Mouse (Mus musculus): ENCODE results near the gene Uvrag. TPM values are rescaled to one million over a fixed set of nuclear protein-coding genes. Genes with fewer than 3 reads are reported as not detected.
A peak's percentile ranks its signal among the peaks of the same experiment; 100 is the strongest.

Gene Uvrag
- polyA plus RNA-seq, 2 experiments = 9.8 to 16.2 TPM

DNA sequence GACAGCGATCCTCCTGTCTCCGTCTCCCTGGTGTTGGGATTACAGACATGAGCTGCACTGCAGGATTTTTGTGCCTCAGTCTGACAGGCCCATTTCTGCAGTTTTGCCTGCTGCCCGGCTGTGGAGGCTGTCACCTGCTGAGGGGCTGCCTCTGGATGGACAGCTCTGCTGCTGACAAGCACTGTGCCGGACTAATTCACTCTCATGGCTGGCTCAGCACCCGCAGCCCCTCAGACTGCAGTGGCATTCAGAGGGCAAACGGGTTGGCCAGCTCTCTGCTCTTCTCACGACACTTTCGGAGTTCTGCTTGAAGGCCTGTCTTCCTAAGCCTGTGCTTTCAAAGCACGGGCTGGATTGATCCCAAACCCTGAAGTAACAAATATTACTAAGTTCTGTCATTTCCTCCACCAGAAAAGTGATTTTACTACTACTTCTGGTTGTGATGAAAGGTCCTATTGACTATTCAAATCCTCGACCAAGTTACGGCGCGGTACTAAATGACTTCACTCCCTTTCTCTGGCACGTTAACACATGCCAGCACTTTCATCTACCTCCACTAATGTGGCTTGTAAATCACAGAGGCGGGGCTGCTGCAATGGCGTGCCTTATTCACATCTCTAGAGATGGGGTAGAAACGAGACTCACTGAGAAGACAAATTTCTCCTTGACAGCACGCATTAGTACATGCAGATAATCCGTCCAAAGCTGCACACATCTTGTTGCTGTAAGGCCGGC is 203.7 kb downstream of the Uvrag start:
- no peak overlapping the region for H3K4me2 ChIP-seq (replicated peaks; ENCODE audit: low read depth, low read length, severe bottlenecking)
- no peak for TF ChIP-seq POLR2A (IDR thresholded peaks at IDR 0.05; ENCODE audit: borderline replicate concordance, extremely low read depth, insufficient read depth, insufficient read length)
- no peak overlapping the region for H3K4me3 ChIP-seq (replicated peaks; ENCODE audit: low read length)
- H3K27me3 ChIP-seq (ENCODE audit: control insufficient read depth, insufficient read depth, low read length) = no peaks in the 10 kb centered on the region
- 28% methylated on average over 20 of the region's 20 CpGs for WGBS
- H3K27ac ChIP-seq (replicated peaks; ENCODE audit: low read depth, low read length) = no peak overlapping the region
- ATAC-seq (ENCODE audit: low FRiP score, low read depth) (no peak), DNase-seq (ENCODE audit: low spot score) (peak; percentile 76)
- H3K9ac ChIP-seq (ENCODE audit: low read depth, low read length, severe bottlenecking) = no peak overlapping the region
- no peaks in the 10 kb centered on the region for H3K36me3 ChIP-seq (ENCODE audit: control insufficient read depth, insufficient read depth, low read length)
- no peaks in the 10 kb centered on the region for H3K9me3 ChIP-seq (ENCODE audit: control insufficient read depth, low read length)
- peaks cover 22% of the 10 kb centered on the region for H3K4me1 ChIP-seq (ENCODE audit: control insufficient read depth, insufficient read depth, low read length)

DNA sequence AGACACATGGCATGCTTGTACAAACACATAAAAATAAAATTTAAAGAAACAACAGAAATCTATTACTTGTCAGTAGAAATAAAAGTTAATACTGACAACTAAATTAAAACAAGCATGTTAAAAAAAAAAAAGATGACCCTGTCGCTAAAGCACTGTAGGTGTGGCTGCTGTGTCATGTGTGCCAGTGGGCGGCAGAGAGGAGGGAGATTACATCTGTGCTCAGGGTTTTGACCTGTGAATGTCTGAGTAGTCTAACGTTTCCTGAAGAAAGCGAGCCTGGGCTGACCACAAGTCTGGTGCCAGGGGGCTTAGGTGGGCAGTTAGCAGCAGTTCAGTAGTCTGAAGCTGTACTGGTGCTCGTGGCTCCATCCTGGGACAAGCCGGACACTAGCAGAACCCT is 205.2 kb downstream of the Uvrag start:
- 82% methylated on average over 6 of the region's 6 CpGs for WGBS
- TF ChIP-seq POLR2A (IDR thresholded peaks at IDR 0.05; ENCODE audit: borderline replicate concordance, extremely low read depth, insufficient read depth, insufficient read length) = no peak
- ATAC-seq (ENCODE audit: low FRiP score, low read depth) (no peak), DNase-seq (ENCODE audit: low spot score) (no peak)
- peaks cover 20% of the 10 kb centered on the region for H3K4me1 ChIP-seq (ENCODE audit: control insufficient read depth, insufficient read depth, low read length)
- no peaks in the 10 kb centered on the region for H3K27me3 ChIP-seq (ENCODE audit: control insufficient read depth, insufficient read depth, low read length)
- no peak overlapping the region for H3K27ac ChIP-seq (replicated peaks; ENCODE audit: low read depth, low read length)
- H3K4me2 ChIP-seq (replicated peaks; ENCODE audit: low read depth, low read length, severe bottlenecking) = no peak overlapping the region
- H3K9me3 ChIP-seq (ENCODE audit: control insufficient read depth, low read length) = no peaks in the 10 kb centered on the region
- H3K4me3 ChIP-seq (replicated peaks; ENCODE audit: low read length) = no peak overlapping the region
- no peaks in the 10 kb centered on the region for H3K36me3 ChIP-seq (ENCODE audit: control insufficient read depth, insufficient read depth, low read length)
- H3K9ac ChIP-seq (ENCODE audit: low read depth, low read length, severe bottlenecking) = no peak overlapping the region

DNA sequence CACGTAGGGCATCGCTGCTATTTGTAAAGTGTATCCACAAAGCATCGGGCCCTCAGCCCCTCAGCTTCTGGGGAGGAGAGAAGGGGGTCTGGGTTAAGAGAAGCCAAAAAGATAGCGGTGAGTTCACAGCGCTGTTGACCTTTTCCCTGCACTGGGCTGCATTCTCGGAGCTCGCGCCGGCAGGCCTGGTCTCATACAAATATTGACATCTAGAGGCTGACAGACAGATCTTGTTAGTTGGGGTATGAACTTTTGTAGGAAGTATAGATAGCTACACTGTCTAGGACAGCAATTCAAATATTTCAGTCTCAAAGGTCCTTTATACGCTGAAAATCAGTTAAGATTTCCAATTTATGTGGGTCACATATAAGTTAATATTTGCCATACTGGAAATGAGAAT is 205.7 kb downstream of the Uvrag start:
- Histone ChIP-seq H3K36me3 (ENCODE audit: control insufficient read depth, insufficient read depth, low read length) (no peaks in the 10 kb centered on the region), H3K27ac (replicated peaks; ENCODE audit: low read depth, low read length) (no peak overlapping the region), H3K4me3 (replicated peaks; ENCODE audit: low read length) (no peak overlapping the region), H3K4me1 (ENCODE audit: control insufficient read depth, insufficient read depth, low read length) (peaks cover 20% of the 10 kb centered on the region), H3K27me3 (ENCODE audit: control insufficient read depth, insufficient read depth, low read length) (no peaks in the 10 kb centered on the region), H3K9ac (ENCODE audit: low read depth, low read length, severe bottlenecking) (no peak overlapping the region), H3K9me3 (ENCODE audit: control insufficient read depth, low read length) (no peaks in the 10 kb centered on the region), H3K4me2 (replicated peaks; ENCODE audit: low read depth, low read length, severe bottlenecking) (no peak overlapping the region)
- ATAC-seq (ENCODE audit: low FRiP score, low read depth) = no peak
- no peak for DNase-seq (ENCODE audit: low spot score)
- no peak for TF ChIP-seq POLR2A (IDR thresholded peaks at IDR 0.05; ENCODE audit: borderline replicate concordance, extremely low read depth, insufficient read depth, insufficient read length)
- WGBS = 88% methylated on average over 10 of the region's 10 CpGs

DNA sequence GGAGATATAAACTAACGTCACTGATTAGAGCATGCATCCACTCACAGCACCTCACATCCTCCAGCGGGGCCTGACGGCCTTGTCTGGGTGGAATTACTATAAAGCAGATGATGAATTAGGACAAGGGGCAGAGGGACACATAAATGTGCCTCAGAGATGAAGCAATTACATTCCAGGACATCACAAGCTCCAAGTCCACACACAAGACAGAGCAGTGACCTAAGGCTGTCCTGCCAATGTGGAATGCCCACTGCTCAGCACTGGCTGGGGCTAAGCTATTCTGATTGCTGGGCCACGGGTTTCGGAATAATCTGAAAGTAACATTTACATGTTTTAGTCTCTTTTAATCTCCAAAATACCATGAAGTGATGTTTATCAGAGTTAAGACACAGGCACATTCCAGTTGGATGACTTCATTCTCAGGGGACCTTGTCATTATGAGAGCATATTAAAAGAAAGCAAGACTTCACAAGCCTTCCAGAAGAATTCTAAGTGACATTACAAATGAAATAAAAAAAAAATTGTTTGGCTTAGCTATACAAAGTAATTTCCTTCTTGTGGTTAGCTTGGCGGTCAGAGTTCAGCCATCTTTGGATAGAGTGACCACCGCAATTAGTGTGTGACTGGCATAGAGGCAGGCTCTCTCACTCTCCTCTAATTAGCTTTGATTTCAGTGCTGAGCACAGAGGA is 212.5 kb downstream of the Uvrag start:
- WGBS = 69% methylated on average over 7 of the region's 7 CpGs
- no peaks in the 10 kb centered on the region for H3K36me3 ChIP-seq (ENCODE audit: control insufficient read depth, insufficient read depth, low read length)
- DNase-seq (ENCODE audit: low spot score) = no peak
- H3K27me3 ChIP-seq (ENCODE audit: control insufficient read depth, insufficient read depth, low read length) = no peaks in the 10 kb centered on the region
- no peak overlapping the region for H3K9ac ChIP-seq (ENCODE audit: low read depth, low read length, severe bottlenecking)
- H3K4me3 ChIP-seq (replicated peaks; ENCODE audit: low read length) = no peak overlapping the region
- H3K4me1 ChIP-seq (ENCODE audit: control insufficient read depth, insufficient read depth, low read length) = peaks cover 17% of the 10 kb centered on the region
- H3K9me3 ChIP-seq (ENCODE audit: control insufficient read depth, low read length) = no peaks in the 10 kb centered on the region
- H3K4me2 ChIP-seq (replicated peaks; ENCODE audit: low read depth, low read length, severe bottlenecking) = no peak overlapping the region
- H3K27ac ChIP-seq (replicated peaks; ENCODE audit: low read depth, low read length) = no peak overlapping the region
- no peak for TF ChIP-seq POLR2A (IDR thresholded peaks at IDR 0.05; ENCODE audit: borderline replicate concordance, extremely low read depth, insufficient read depth, insufficient read length)
- no peak for ATAC-seq (ENCODE audit: low FRiP score, low read depth)

DNA sequence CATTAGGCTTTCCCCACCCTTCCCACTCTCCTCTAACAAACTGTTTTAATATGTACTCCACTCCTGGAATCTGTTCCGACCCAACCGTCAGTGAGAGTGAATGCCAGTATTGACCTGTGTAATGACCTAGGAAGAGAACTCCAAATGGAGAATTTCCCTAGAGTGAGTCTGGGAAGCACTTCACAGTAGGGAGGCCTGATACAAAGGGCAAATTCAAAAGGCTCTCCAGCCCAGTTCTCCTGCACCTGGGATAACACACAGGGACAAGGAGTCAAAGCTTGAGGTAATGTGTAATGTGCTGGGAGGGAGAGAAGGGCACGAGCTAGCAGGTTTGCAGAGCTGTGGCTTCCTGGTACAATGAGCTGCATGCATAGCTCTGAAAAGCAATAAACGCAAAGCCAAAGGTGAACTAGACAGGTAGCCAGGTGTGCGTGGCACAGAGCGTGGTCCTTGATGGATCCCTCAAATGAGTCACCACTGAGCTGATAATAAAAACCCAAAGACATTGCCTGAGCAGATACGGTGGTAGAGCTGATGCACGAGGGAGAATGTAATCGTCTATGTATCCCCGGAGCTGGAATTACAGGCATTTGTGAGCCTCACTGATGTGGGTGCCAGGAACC is 213.9 kb downstream of the Uvrag start:
- H3K9ac ChIP-seq (ENCODE audit: low read depth, low read length, severe bottlenecking) = no peak overlapping the region
- ATAC-seq (ENCODE audit: low FRiP score, low read depth) (no peak), DNase-seq (ENCODE audit: low spot score) (no peak)
- no peaks in the 10 kb centered on the region for H3K36me3 ChIP-seq (ENCODE audit: control insufficient read depth, insufficient read depth, low read length)
- H3K27me3 ChIP-seq (ENCODE audit: control insufficient read depth, insufficient read depth, low read length) = no peaks in the 10 kb centered on the region
- H3K4me2 ChIP-seq (replicated peaks; ENCODE audit: low read depth, low read length, severe bottlenecking) = no peak overlapping the region
- 77% methylated on average over 10 of the region's 10 CpGs for WGBS
- no peak for TF ChIP-seq POLR2A (IDR thresholded peaks at IDR 0.05; ENCODE audit: borderline replicate concordance, extremely low read depth, insufficient read depth, insufficient read length)
- H3K4me3 ChIP-seq (replicated peaks; ENCODE audit: low read length) = no peak overlapping the region
- H3K4me1 ChIP-seq (ENCODE audit: control insufficient read depth, insufficient read depth, low read length) = peaks cover 17% of the 10 kb centered on the region
- no peak overlapping the region for H3K27ac ChIP-seq (replicated peaks; ENCODE audit: low read depth, low read length)
- H3K9me3 ChIP-seq (ENCODE audit: control insufficient read depth, low read length) = no peaks in the 10 kb centered on the region
